Comparison of ENCODE assay signal across 34 mouse cellular contexts in genomic region chr17:59279811-59280210, GRCm38 (mm10).
DNase-seq lines count a peak whose midpoint lies in the region; ATAC-seq and TF ChIP-seq lines count a peak whose summit lies in the region.
"Had no signal": no experiment of that assay in that cellular context is flagged by ENCODE, and none has a peak within 500 bp of the region (broad histone marks: within the 10 kb centered on the region; RNA-seq: fewer than 3 reads in every experiment).

No protein-coding gene starts in this region.

- no peaks in the 10 kb centered on the region for H3K4me1 ChIP-seq in neural tube, embryonic 13.5 days (replicated peaks)
- no peaks in the 10 kb centered on the region for H3K4me1 ChIP-seq in forebrain, embryonic 12.5 days
- peaks cover 8% of the 10 kb centered on the region for H3K4me1 ChIP-seq in forebrain, embryonic 16.5 days (replicated peaks; ENCODE audit: control insufficient read depth, insufficient read depth, low read length)
- no peaks in the 10 kb centered on the region for H3K4me1 ChIP-seq in cerebellum, adult 2 months (ENCODE audit: control insufficient read depth, insufficient read depth, low read length)
- H3K4me1 ChIP-seq: embryonic facial prominence, embryonic 10.5 days; embryonic facial prominence, embryonic 15.5 days; heart, embryonic 12.5 days; intestine, embryonic 15.5 days; limb, embryonic 10.5 days; limb, embryonic 15.5 days; liver, embryonic 13.5 days had no signal

- WGBS in neural tube, embryonic 13.5 days: 49% methylated on average over 10 of the region's 10 CpGs
- WGBS in forebrain, embryonic 12.5 days: 31% methylated on average over 10 of the region's 10 CpGs
- WGBS in forebrain, embryonic 16.5 days: 10% methylated on average over 10 of the region's 10 CpGs
- WGBS in cerebellum, adult 2 months: 26% methylated on average over 10 of the region's 10 CpGs

- no peak for TF ChIP-seq CTCF in cerebellum, adult 2 months (IDR thresholded peaks at IDR 0.05; ENCODE audit: borderline replicate concordance, insufficient read depth, low read depth, low read length)

- intact Hi-C loops in left cerebral cortex, postnatal 36 days (cut with DNase I): no loop called here

- no peaks in the 10 kb centered on the region for H3K27me3 ChIP-seq in neural tube, embryonic 13.5 days
- no peaks in the 10 kb centered on the region for H3K27me3 ChIP-seq in forebrain, embryonic 12.5 days
- no peaks in the 10 kb centered on the region for H3K27me3 ChIP-seq in forebrain, embryonic 16.5 days (replicated peaks; ENCODE audit: control insufficient read depth, insufficient read depth, low read length)
- H3K27me3 ChIP-seq in cerebellum, adult 2 months (ENCODE audit: control insufficient read depth, insufficient read depth, low read length): no peaks in the 10 kb centered on the region
- H3K27me3 ChIP-seq: embryonic facial prominence, embryonic 15.5 days; heart, embryonic 12.5 days; intestine, embryonic 15.5 days; limb, embryonic 15.5 days; liver, embryonic 13.5 days had no signal

- TF ChIP-seq POLR2A in cerebellum, adult 2 months (IDR thresholded peaks at IDR 0.05; ENCODE audit: borderline replicate concordance, insufficient read depth, low read length): no peak

- ATAC-seq in neural tube, embryonic 13.5 days (ENCODE audit: low read depth): no peak
- ATAC-seq in forebrain, embryonic 12.5 days (ENCODE audit: low FRiP score): peak; percentile 84
- peak; percentile 92 for ATAC-seq in forebrain, embryonic 16.5 days
- ATAC-seq: hindbrain, embryonic 16.5 days; intestine, embryonic 15.5 days; lung, postnatal 0 days had no signal

- no peak for DNase-seq in neural tube, embryonic 10.5 days (ENCODE audit: extremely low spot score, low spot score)
- peak; percentile 40 for DNase-seq in retina, postnatal 1 day
- DNase-seq in cerebellum, adult 2 months: no peak
- DNase-seq in left cerebral cortex, postnatal 36 days (ENCODE audit: low spot score in 2 of 2): no peak
- DNase-seq: adrenal gland, adult 2 months; adrenal gland, postnatal 36 days; B cell, adult 2 months; cerebellum, adult 11 months; cerebellum, adult 9-11 months; gastrocnemius, adult 2 months; gastrocnemius, postnatal 36 days; heart, adult 2 months; heart, postnatal 4 days; kidney, adult 2 months; kidney, postnatal 36 days; layer of hippocampus, postnatal 36 days; liver, embryonic 13.5 days; lung, adult 18-20 months; lung, postnatal 4 days; midbrain, embryonic 14.5 days; right cerebral cortex, postnatal 4 days; thymus, adult 2 months; thymus, postnatal 36 days had no signal

- no peak overlapping the region for H3K9ac ChIP-seq in neural tube, embryonic 13.5 days
- no peak overlapping the region for H3K9ac ChIP-seq in forebrain, embryonic 12.5 days
- no peak overlapping the region for H3K9ac ChIP-seq in forebrain, embryonic 16.5 days (replicated peaks; ENCODE audit: low read depth, low read length)
- H3K9ac ChIP-seq: embryonic facial prominence, embryonic 15.5 days; heart, embryonic 12.5 days; intestine, embryonic 15.5 days; limb, embryonic 15.5 days; liver, embryonic 13.5 days had no signal

- no peak overlapping the region for H3K27ac ChIP-seq in neural tube, embryonic 13.5 days (replicated peaks)
- no peak overlapping the region for H3K27ac ChIP-seq in forebrain, embryonic 12.5 days
- no peak overlapping the region for H3K27ac ChIP-seq in forebrain, embryonic 16.5 days (ENCODE audit: low read length)
- no peak overlapping the region for H3K27ac ChIP-seq in cerebellum, adult 2 months (ENCODE audit: insufficient read depth, low read length)
- H3K27ac ChIP-seq: embryonic facial prominence, embryonic 10.5 days; embryonic facial prominence, embryonic 15.5 days; gastrocnemius, adult 2 months; heart, adult 2 months; intestine, embryonic 15.5 days; limb, embryonic 10.5 days; limb, embryonic 15.5 days; liver, embryonic 13.5 days had no signal

- no peak overlapping the region for H3K4me3 ChIP-seq in neural tube, embryonic 13.5 days
- H3K4me3 ChIP-seq in forebrain, embryonic 12.5 days (replicated peaks): no peak overlapping the region
- H3K4me3 ChIP-seq in forebrain, embryonic 16.5 days (replicated peaks; ENCODE audit: low read length): peak overlapping the region; percentile 24
- H3K4me3 ChIP-seq in cerebellum, adult 2 months (replicated peaks; ENCODE audit: insufficient read depth, low read depth, low read length): no peak overlapping the region
- H3K4me3 ChIP-seq: embryonic facial prominence, embryonic 10.5 days; embryonic facial prominence, embryonic 15.5 days; gastrocnemius, adult 2 months; heart, adult 2 months; heart, embryonic 12.5 days; intestine, embryonic 15.5 days; limb, embryonic 10.5 days; limb, embryonic 15.5 days; liver, embryonic 13.5 days had no signal

- 0 out of 2 replicates have a peak overlapping the region, but pooled peaks have one; percentile 14 for H3K4me2 ChIP-seq in neural tube, embryonic 13.5 days
- H3K4me2 ChIP-seq in forebrain, embryonic 12.5 days: no peak overlapping the region
- peak overlapping the region; percentile 43 for H3K4me2 ChIP-seq in forebrain, embryonic 16.5 days (ENCODE audit: low read length)
- H3K4me2 ChIP-seq: embryonic facial prominence, embryonic 15.5 days; heart, embryonic 12.5 days; intestine, embryonic 15.5 days; limb, embryonic 15.5 days; liver, embryonic 13.5 days had no signal

- H3K9me3 ChIP-seq in neural tube, embryonic 13.5 days: no peaks in the 10 kb centered on the region
- no peaks in the 10 kb centered on the region for H3K9me3 ChIP-seq in forebrain, embryonic 12.5 days
- H3K9me3 ChIP-seq in forebrain, embryonic 16.5 days (ENCODE audit: control insufficient read depth, low read length): no peaks in the 10 kb centered on the region
- H3K9me3 ChIP-seq: embryonic facial prominence, embryonic 10.5 days; embryonic facial prominence, embryonic 15.5 days; heart, embryonic 12.5 days; intestine, embryonic 15.5 days; limb, embryonic 10.5 days; limb, embryonic 15.5 days; liver, embryonic 13.5 days had no signal

- no peaks in the 10 kb centered on the region for H3K36me3 ChIP-seq in neural tube, embryonic 13.5 days
- no peaks in the 10 kb centered on the region for H3K36me3 ChIP-seq in forebrain, embryonic 12.5 days (replicated peaks)
- no peaks in the 10 kb centered on the region for H3K36me3 ChIP-seq in forebrain, embryonic 16.5 days (ENCODE audit: control insufficient read depth, insufficient read depth)
- H3K36me3 ChIP-seq: embryonic facial prominence, embryonic 10.5 days; embryonic facial prominence, embryonic 15.5 days; heart, embryonic 12.5 days; intestine, embryonic 15.5 days; limb, embryonic 10.5 days; limb, embryonic 15.5 days; liver, embryonic 13.5 days had no signal
